Mouse (Mus musculus): ENCODE data around the gene Dcn. TPM values are rescaled to one million over a fixed set of nuclear protein-coding genes. Genes with fewer than 3 reads are reported as not detected.
A peak's percentile ranks its signal among the peaks of the same experiment; 100 is the strongest.

Dcn gene
- 10 to 100 TPM; 25.4 to 30.4 TPM for total RNA-seq (2021)

GRCm38 (mm10) chr10:97479004-97479766 is at the start of gene Dcn:
TSS of gene Dcn (plus strand) at chr10:97479609.
- DNase-seq, result no peak

GRCm38 (mm10) chr10:97436662-97437061 is 42.7 kb upstream of the Dcn start:
- intact Hi-C loops (cut with DNase I), result no loop called here
- DNase-seq, result no peak

More at GRCm38 (mm10) chr10:97479004-97479766, at the start of gene Dcn:
- intact Hi-C loops (cut with DNase I), result loop anchor here (10.0 kb wide), 1 partner anchor 166 kb away; the partner anchor contains the start of gene Epyc

GRCm38 (mm10) chr10:97442300-97442699 is 37.1 kb upstream of the Dcn start:
- intact Hi-C loops (cut with DNase I), result no loop called here

GRCm38 (mm10) chr10:97446486-97446885 is 32.9 kb upstream of the Dcn start:
- no peak for DNase-seq
- intact Hi-C loops (cut with DNase I), result no loop called here

More at GRCm38 (mm10) chr10:97442300-97442699, 37.1 kb upstream of the Dcn start:
- no peak for DNase-seq

- intact Hi-C loops (cut with DNase I), result no loop called here
Measured at GRCm38 (mm10) chr10:97452886-97453285, 26.5 kb upstream of the Dcn start.

GRCm38 (mm10) chr10:97453529-97453928 is 25.9 kb upstream of the Dcn start:
- intact Hi-C loops (cut with DNase I), result no loop called here

More at GRCm38 (mm10) chr10:97452886-97453285, 26.5 kb upstream of the Dcn start:
- DNase-seq, result no peak

GRCm38 (mm10) chr10:97456993-97457392 is 22.4 kb upstream of the Dcn start:
- intact Hi-C loops (cut with DNase I), result no loop called here
- no peak for DNase-seq

More at GRCm38 (mm10) chr10:97453529-97453928, 25.9 kb upstream of the Dcn start:
- peak; percentile 7 for DNase-seq

- intact Hi-C loops (cut with DNase I), result no loop called here
- DNase-seq, result no peak
Measured at GRCm38 (mm10) chr10:97466818-97467217, 12.6 kb upstream of the Dcn start.

GRCm38 (mm10) chr10:97469411-97470140 is 9.8 kb upstream of the Dcn start:
- no peak for DNase-seq
- intact Hi-C loops (cut with DNase I), result loop anchor here (10.0 kb wide), 1 partner anchor 175 kb away; the partner anchor contains the start of gene Epyc

GRCm38 (mm10) chr10:97475460-97475859 is 3.9 kb upstream of the Dcn start:
- DNase-seq, result no peak
- intact Hi-C loops (cut with DNase I), result loop anchor here (10.0 kb wide), 1 partner anchor 169 kb away; the partner anchor contains the start of gene Epyc

- intact Hi-C loops (cut with DNase I), result loop anchor here (10.0 kb wide), 1 partner anchor 167 kb away; the partner anchor contains the start of gene Epyc
- DNase-seq, result no peak
Measured at GRCm38 (mm10) chr10:97478259-97478658, 1.1 kb upstream of the Dcn start.

- intact Hi-C loops (cut with DNase I), result no loop called here
- no peak for DNase-seq
Measured at GRCm38 (mm10) chr10:97482150-97482549, 2.7 kb downstream of the Dcn start.

GRCm38 (mm10) chr10:97484049-97484448 is 4.6 kb downstream of the Dcn start:
- intact Hi-C loops (cut with DNase I), result no loop called here
- no peak for DNase-seq

- no peak for DNase-seq
- intact Hi-C loops (cut with DNase I), result no loop called here
Measured at GRCm38 (mm10) chr10:97485151-97485550, 5.7 kb downstream of the Dcn start.

- no peak for DNase-seq
- intact Hi-C loops (cut with DNase I), result no loop called here
Measured at GRCm38 (mm10) chr10:97486085-97486484, 6.7 kb downstream of the Dcn start.

GRCm38 (mm10) chr10:97487269-97487989 is 8.0 kb downstream of the Dcn start:
- intact Hi-C loops (cut with DNase I), result no loop called here
- no peak for DNase-seq

GRCm38 (mm10) chr10:97492367-97492980 is 13.1 kb downstream of the Dcn start:
- intact Hi-C loops (cut with DNase I), result no loop called here
- no peak for DNase-seq

GRCm38 (mm10) chr10:97497646-97498045 is 18.2 kb downstream of the Dcn start:
- DNase-seq, result no peak
- intact Hi-C loops (cut with DNase I), result no loop called here

GRCm38 (mm10) chr10:97523366-97523765 is 44.0 kb downstream of the Dcn start:
- intact Hi-C loops (cut with DNase I), result no loop called here
- DNase-seq, result no peak

GRCm38 (mm10) chr10:97535697-97536096 is 56.3 kb downstream of the Dcn start:
- intact Hi-C loops (cut with DNase I), result no loop called here
- DNase-seq, result no peak

Measured in left cerebral cortex, postnatal 4 days (tissue).